Mouse (Mus musculus): ENCODE measurements at regions not wholly inside any gene's neighbourhood (a gene's known extent, or its start where the extent isn't known, plus 50 kb on each side); places are given as distances from the start of the nearest gene placed in this dataset.

DNA sequence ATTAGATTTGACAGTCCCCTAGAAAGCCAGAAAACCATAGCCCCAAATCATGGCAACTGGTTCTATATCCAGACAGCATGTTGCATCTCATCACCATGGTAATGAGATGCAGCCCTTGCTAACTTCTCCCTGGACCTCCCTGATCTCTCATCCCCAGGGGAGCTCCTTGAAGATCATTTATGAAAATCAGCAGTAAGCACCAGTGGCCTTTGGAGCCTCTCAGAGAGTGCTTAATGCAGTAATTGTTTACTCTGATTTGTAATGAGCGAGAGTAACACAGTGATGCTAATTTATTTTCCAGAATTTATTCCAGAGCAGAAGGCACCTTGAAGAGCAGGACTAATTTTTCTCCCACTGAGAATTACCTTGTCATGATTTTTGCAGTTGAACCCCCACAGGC lies 133.1 kb upstream of the Chl1 start:
- TF ChIP-seq CTCF (IDR thresholded peaks at IDR 0.05; ENCODE audit: borderline replicate concordance, insufficient read depth, low read length) (no peak), POLR2A (IDR thresholded peaks at IDR 0.05; ENCODE audit: low read depth, low read length) (no peak)
